Mouse (Mus musculus): ENCODE data around the gene Stk4. TPM values are rescaled to one million over a fixed set of nuclear protein-coding genes. Genes with fewer than 3 reads are reported as not detected.
A peak's percentile ranks its signal among the peaks of the same experiment; 100 is the strongest.

The Stk4 gene
- polyA plus RNA-seq, 1 experiment: 14.8 TPM

DNA sequence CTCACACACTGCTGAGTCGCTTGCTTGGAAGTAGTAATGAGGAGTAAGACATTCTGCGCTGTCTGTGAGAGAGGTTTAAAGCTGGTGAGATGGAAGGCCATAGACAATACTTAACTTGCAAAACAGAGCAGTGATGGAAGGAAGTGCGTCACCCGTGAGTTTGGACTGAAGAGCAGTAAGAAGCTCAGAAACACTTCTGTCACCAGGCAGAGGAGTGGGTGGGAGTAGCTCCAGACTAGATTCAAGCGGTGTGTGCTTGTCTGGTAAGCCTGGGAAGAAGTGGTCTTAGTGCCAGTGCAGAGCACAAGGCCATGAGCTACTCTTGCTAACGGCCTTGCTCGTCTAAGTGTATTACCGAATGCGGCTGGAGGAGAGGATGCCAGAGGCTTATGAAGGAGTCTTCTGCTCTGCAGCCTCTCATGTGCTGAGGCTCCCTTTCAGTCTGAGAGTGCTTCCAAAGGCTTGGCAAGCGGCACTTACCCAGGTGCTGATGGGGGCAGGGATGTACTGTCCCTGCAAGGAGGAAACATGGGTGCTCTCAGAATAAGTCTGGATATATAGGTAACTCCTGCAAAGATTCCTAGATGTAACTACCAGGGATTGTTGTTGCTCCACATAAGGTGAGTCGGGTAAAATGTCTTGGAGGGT lies 28.6 kb downstream of the Stk4 start:
- H3K27me3 ChIP-seq (ENCODE audit: control insufficient read depth, insufficient read depth, low read length): no peaks in the 10 kb centered on the region
- H3K36me3 ChIP-seq (ENCODE audit: control insufficient read depth, insufficient read depth, low read length): peaks cover 6% of the 10 kb centered on the region

DNA sequence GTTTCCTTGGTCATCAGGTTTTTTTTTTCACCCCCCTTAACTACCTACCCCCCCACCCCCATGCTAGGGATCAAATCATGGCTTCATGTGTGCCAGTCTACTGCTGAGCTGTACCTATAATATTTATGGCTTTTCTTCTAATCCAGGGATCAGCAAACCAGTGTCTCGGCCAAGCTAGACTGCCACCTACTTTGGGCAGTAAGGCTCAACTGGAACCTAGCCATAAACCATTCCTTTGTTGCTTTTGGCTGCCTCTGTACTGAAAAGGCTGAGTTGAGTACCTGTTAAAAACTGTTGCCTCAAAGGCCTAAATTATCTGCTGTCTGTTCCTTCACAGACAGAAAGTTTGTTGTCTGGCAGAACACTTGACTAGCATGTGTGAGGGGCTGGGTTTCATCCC lies 31.8 kb downstream of the Stk4 start:
- no peak overlapping the region for H3K4me3 ChIP-seq (ENCODE audit: control insufficient read depth, low read depth, low read length)
- peaks cover 4% of the 10 kb centered on the region for H3K36me3 ChIP-seq (ENCODE audit: control insufficient read depth, insufficient read depth, low read length)
- H3K27me3 ChIP-seq (ENCODE audit: control insufficient read depth, insufficient read depth, low read length): no peaks in the 10 kb centered on the region
- TF ChIP-seq POLR2A (IDR thresholded peaks at IDR 0.05; ENCODE audit: control insufficient read depth, low read depth, low read length): no peak
- no peak for TF ChIP-seq CTCF (IDR thresholded peaks at IDR 0.05; ENCODE audit: control insufficient read depth, insufficient read depth, insufficient replicate concordance, low read depth, low read length)
- no peak overlapping the region for H3K27ac ChIP-seq (ENCODE audit: control insufficient read depth, insufficient read depth, low read depth, low read length)
- no peaks in the 10 kb centered on the region for H3K4me1 ChIP-seq (ENCODE audit: control insufficient read depth, insufficient read depth, low read length)

More for the DNA sequence above, 28.6 kb downstream of the Stk4 start:
- H3K27ac ChIP-seq (ENCODE audit: control insufficient read depth, insufficient read depth, low read depth, low read length): no peak overlapping the region
- H3K4me1 ChIP-seq (ENCODE audit: control insufficient read depth, insufficient read depth, low read length): no peaks in the 10 kb centered on the region
- H3K4me3 ChIP-seq (ENCODE audit: control insufficient read depth, low read depth, low read length): no peak overlapping the region
- TF ChIP-seq POLR2A (IDR thresholded peaks at IDR 0.05; ENCODE audit: control insufficient read depth, low read depth, low read length) (no peak), CTCF (IDR thresholded peaks at IDR 0.05; ENCODE audit: control insufficient read depth, insufficient read depth, insufficient replicate concordance, low read depth, low read length) (no peak)

DNA sequence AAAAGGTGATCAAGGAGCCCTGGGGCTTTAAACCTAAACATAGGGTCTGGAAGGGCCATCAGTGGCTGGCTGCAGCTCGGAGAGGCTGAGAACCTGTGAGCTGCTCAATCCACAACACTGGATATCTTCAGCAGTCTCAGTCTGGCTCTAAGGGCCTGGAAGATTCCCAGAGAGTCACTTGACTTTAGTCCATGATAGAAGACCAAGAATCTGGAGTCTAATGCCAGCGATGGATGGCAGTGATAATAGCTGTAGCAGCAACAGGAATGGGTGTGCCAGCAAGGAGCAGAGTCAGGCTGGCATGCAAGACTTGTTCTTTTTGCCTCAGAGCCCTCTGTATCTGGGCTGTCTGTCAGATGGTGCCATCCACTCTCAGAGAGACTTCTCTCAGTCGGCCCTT lies 32.2 kb downstream of the Stk4 start:
- Histone ChIP-seq H3K4me3 (ENCODE audit: control insufficient read depth, low read depth, low read length) (no peak overlapping the region), H3K36me3 (ENCODE audit: control insufficient read depth, insufficient read depth, low read length) (peaks cover 4% of the 10 kb centered on the region), H3K27me3 (ENCODE audit: control insufficient read depth, insufficient read depth, low read length) (no peaks in the 10 kb centered on the region), H3K27ac (ENCODE audit: control insufficient read depth, insufficient read depth, low read depth, low read length) (no peak overlapping the region), H3K4me1 (ENCODE audit: control insufficient read depth, insufficient read depth, low read length) (no peaks in the 10 kb centered on the region)
- TF ChIP-seq POLR2A (IDR thresholded peaks at IDR 0.05; ENCODE audit: control insufficient read depth, low read depth, low read length): no peak
- TF ChIP-seq CTCF (IDR thresholded peaks at IDR 0.05; ENCODE audit: control insufficient read depth, insufficient read depth, insufficient replicate concordance, low read depth, low read length): no peak

- no peak overlapping the region for H3K27ac ChIP-seq (ENCODE audit: control insufficient read depth, insufficient read depth, low read depth, low read length)
- TF ChIP-seq POLR2A (IDR thresholded peaks at IDR 0.05; ENCODE audit: control insufficient read depth, low read depth, low read length) (no peak), CTCF (IDR thresholded peaks at IDR 0.05; ENCODE audit: control insufficient read depth, insufficient read depth, insufficient replicate concordance, low read depth, low read length) (peak; percentile 18; the same call in 1 of the 2 replicates)
- no peaks in the 10 kb centered on the region; the same call in 1 of the 2 replicates for H3K4me1 ChIP-seq (ENCODE audit: control insufficient read depth, insufficient read depth, low read length)
- H3K36me3 ChIP-seq (ENCODE audit: control insufficient read depth, insufficient read depth, low read length): peaks cover 2% of the 10 kb centered on the region
- no peak overlapping the region for H3K4me3 ChIP-seq (ENCODE audit: control insufficient read depth, low read depth, low read length)
- H3K27me3 ChIP-seq (ENCODE audit: control insufficient read depth, insufficient read depth, low read length): no peaks in the 10 kb centered on the region
Measured at GRCm38 (mm10) chr2:164103501-164103900, 33.4 kb downstream of the Stk4 start.

GRCm38 (mm10) chr2:164106287-164107035 lies 36.3 kb downstream of the Stk4 start:
- Histone ChIP-seq H3K27ac (ENCODE audit: control insufficient read depth, insufficient read depth, low read depth, low read length) (no peak overlapping the region), H3K36me3 (ENCODE audit: control insufficient read depth, insufficient read depth, low read length) (peaks cover 2% of the 10 kb centered on the region), H3K27me3 (ENCODE audit: control insufficient read depth, insufficient read depth, low read length) (no peaks in the 10 kb centered on the region), H3K4me1 (ENCODE audit: control insufficient read depth, insufficient read depth, low read length) (no peaks in the 10 kb centered on the region; the same call in 1 of the 2 replicates), H3K4me3 (ENCODE audit: control insufficient read depth, low read depth, low read length) (no peak overlapping the region)
- TF ChIP-seq POLR2A (IDR thresholded peaks at IDR 0.05; ENCODE audit: control insufficient read depth, low read depth, low read length): no peak
- TF ChIP-seq CTCF (IDR thresholded peaks at IDR 0.05; ENCODE audit: control insufficient read depth, insufficient read depth, insufficient replicate concordance, low read depth, low read length): no peak

DNA sequence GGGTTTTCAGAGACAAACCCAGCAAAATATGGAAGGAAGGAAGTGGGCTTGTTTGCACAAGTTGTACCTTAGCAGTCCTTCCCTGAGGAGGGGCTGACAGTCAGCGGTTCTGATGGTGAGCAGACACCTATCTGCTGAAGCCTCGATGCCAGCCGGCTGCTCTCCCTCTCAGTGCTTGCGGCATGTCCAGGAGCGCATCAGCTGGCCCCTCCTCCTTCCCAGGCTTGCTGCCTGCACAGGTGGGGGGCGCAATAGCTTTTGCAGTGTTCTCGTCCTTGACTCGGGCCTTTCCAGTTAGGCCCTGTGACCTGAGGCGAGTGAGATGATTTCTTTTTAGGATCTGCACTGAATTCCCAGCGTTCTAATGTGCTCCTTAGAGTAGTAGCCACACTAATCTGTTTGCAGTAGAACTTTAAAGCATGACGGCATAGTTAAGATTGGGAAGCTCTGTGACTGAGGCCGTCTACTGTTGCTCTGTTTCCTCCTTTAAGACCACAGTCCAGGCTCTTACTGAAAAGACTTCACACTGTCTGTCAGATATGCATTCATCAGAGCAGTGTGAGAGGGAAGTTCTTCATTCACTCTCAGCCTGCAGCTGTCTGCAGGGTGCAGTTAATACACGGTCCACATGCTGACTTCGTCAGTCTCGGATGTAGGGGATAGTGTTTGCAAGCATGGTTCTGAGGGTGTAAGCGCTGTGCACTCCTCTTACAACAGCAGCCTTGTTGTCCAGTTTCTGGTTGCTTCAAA lies 37.2 kb downstream of the Stk4 start:
- Histone ChIP-seq H3K4me1 (ENCODE audit: control insufficient read depth, insufficient read depth, low read length) (no peaks in the 10 kb centered on the region; the same call in 1 of the 2 replicates), H3K36me3 (ENCODE audit: control insufficient read depth, insufficient read depth, low read length) (no peaks in the 10 kb centered on the region; the same call in none of the 2 replicates), H3K27me3 (ENCODE audit: control insufficient read depth, insufficient read depth, low read length) (no peaks in the 10 kb centered on the region), H3K4me3 (ENCODE audit: control insufficient read depth, low read depth, low read length) (no peak overlapping the region), H3K27ac (ENCODE audit: control insufficient read depth, insufficient read depth, low read depth, low read length) (no peak overlapping the region)
- TF ChIP-seq CTCF (IDR thresholded peaks at IDR 0.05; ENCODE audit: control insufficient read depth, insufficient read depth, insufficient replicate concordance, low read depth, low read length): no peak
- no peak for TF ChIP-seq POLR2A (IDR thresholded peaks at IDR 0.05; ENCODE audit: control insufficient read depth, low read depth, low read length)

DNA sequence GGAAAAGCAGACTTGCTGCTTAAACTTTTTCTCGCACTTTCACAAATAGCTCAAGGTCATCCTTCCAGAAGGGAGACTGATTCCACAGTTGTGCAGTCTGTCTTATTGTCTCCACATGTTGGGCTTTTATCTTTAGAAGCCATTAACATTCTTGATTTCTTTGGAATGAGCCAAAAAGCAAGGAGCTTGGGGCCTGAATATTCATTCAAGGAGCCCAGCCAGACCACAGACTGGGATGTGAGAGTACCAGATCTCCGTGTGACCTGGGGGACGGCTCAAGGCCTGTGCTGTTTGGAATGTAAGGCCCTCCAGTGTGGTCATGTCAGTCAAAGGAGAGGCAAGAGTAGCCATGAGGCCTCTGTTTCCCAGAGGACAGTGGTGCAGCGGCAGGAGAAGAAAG lies 38.4 kb downstream of the Stk4 start:
- H3K27ac ChIP-seq (ENCODE audit: control insufficient read depth, insufficient read depth, low read depth, low read length): no peak overlapping the region
- TF ChIP-seq POLR2A (IDR thresholded peaks at IDR 0.05; ENCODE audit: control insufficient read depth, low read depth, low read length): no peak
- no peak for TF ChIP-seq CTCF (IDR thresholded peaks at IDR 0.05; ENCODE audit: control insufficient read depth, insufficient read depth, insufficient replicate concordance, low read depth, low read length)
- H3K4me3 ChIP-seq (ENCODE audit: control insufficient read depth, low read depth, low read length): no peak overlapping the region
- no peaks in the 10 kb centered on the region for H3K27me3 ChIP-seq (ENCODE audit: control insufficient read depth, insufficient read depth, low read length)
- H3K4me1 ChIP-seq (ENCODE audit: control insufficient read depth, insufficient read depth, low read length): no peaks in the 10 kb centered on the region; the same call in 1 of the 2 replicates
- no peaks in the 10 kb centered on the region; the same call in 1 of the 2 replicates for H3K36me3 ChIP-seq (ENCODE audit: control insufficient read depth, insufficient read depth, low read length)

All from testis, adult 2 months (tissue).